Mouse (Mus musculus) layer of hippocampus, adult 2 months (tissue): ENCODE measurements around the gene Synj2. TPM values are rescaled to one million over a fixed set of nuclear protein-coding genes. Genes with fewer than 3 reads are reported as not detected.
A peak's percentile ranks its signal among the peaks of the same experiment; 100 is the strongest.

Source experiments
- DNase-seq, 2 experiments: peaks; one replicate each; pipeline ENCODE4 v3.0.0; 2022; ENCODE audit warnings: low spot score in 2 of 2
- H3K27ac ChIP-seq: fragments of 200-600 bp; 2 replicates; pipeline ENCODE4 v1.8.1; 2022
- H3K4me3 ChIP-seq: fragments of 200-600 bp; 2 replicates; pipeline ENCODE4 v1.8.1; 2022; ENCODE audit warnings: mild to moderate bottlenecking
- CTCF ChIP-seq: fragments of 200-600 bp; conservative IDR thresholded peaks from 2 replicates; pipeline ENCODE4 v1.8.1; 2022; ENCODE audit warnings: antibody characterized with exemption, mild to moderate bottlenecking, moderate library complexity
- total RNA-seq, 2 experiments: library from RNA; stranded (reverse); gene quantifications; 2 replicates each; pipeline ENCODE4 v1.2.3; 2021

Gene Synj2
- total RNA-seq, 2 experiments from 2014 or later = 54.1 to 62.2 TPM

DNA sequence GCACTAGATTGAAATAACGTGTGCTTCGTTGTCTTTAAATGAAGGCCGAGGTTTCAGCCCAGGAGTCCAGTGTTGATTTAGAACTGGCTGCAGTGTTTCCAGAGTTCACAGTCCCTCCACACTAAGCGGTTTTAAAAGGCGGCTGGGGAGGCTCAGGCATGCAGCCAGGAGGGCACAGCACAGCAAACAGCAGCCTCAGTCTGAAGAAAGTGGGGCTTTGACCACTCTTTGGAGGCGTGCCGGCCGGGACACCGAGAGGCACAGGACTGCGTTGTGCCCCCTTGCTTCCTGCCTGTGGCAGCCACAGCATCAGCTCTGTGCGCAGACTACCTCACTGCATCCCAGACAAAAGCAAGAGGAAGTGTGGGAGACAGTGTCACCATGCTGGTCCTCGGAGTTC lies 29.5 kb upstream of the Synj2 start:
- H3K27ac ChIP-seq = peak overlapping the region; percentile 80
- peak; percentile 44 to 61 for DNase-seq
- no peak for TF ChIP-seq CTCF
- no peak overlapping the region for H3K4me3 ChIP-seq

GRCm38 (mm10) chr17:5912797-5913196 lies 28.3 kb upstream of the Synj2 start:
- DNase-seq = no peak
- no peak for TF ChIP-seq CTCF
- H3K4me3 ChIP-seq = no peak overlapping the region
- no peak overlapping the region; the same call in 1 of the 2 replicates for H3K27ac ChIP-seq

- Histone ChIP-seq H3K27ac (peak overlapping the region; percentile 33; the same call in 1 of the 2 replicates), H3K4me3 (no peak overlapping the region)
- TF ChIP-seq CTCF = no peak
- no peak for DNase-seq
Observed at GRCm38 (mm10) chr17:5914217-5914616, 26.9 kb upstream of the Synj2 start.

- Histone ChIP-seq H3K4me3 (no peak overlapping the region), H3K27ac (no peak overlapping the region)
- no peak for TF ChIP-seq CTCF
- no peak for DNase-seq
Observed at GRCm38 (mm10) chr17:5921954-5922353, 19.1 kb upstream of the Synj2 start.

DNA sequence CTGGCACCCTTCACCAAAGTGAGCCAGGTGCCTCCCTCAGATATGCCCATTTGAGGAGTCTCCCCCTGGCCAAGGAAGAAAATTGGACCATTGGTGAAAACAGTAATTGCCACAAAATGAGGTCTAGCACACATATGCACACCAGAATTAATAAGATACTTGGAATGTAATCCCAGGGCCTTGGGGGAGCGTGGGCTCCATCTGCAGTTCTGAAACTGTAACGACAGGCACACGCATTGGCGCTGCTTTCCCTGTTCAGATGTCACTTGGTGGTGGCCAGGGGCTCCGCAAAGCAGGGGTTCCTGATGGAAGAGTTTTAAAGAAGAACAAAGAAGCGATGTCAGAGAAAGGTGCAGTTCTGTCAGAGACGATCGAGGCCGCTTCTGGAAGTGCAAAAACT lies 17.8 kb upstream of the Synj2 start:
- TF ChIP-seq CTCF = peak; percentile 95
- peak; percentile 41 to 59 for DNase-seq
- H3K27ac ChIP-seq = no peak overlapping the region
- no peak overlapping the region for H3K4me3 ChIP-seq

GRCm38 (mm10) chr17:5924238-5924637 lies 16.8 kb upstream of the Synj2 start:
- no peak for TF ChIP-seq CTCF
- H3K4me3 ChIP-seq = no peak overlapping the region
- no peak overlapping the region for H3K27ac ChIP-seq
- DNase-seq = peak in 1 of 2 experiments; percentile 41

GRCm38 (mm10) chr17:5926710-5927109 lies 14.4 kb upstream of the Synj2 start:
- Histone ChIP-seq H3K4me3 (no peak overlapping the region), H3K27ac (peak overlapping the region; percentile 48; the same call in 1 of the 2 replicates)
- no peak for TF ChIP-seq CTCF
- no peak for DNase-seq

- Histone ChIP-seq H3K4me3 (no peak overlapping the region), H3K27ac (no peak overlapping the region)
- DNase-seq = no peak
- no peak for TF ChIP-seq CTCF
Observed at GRCm38 (mm10) chr17:5929031-5929430, 12.0 kb upstream of the Synj2 start.

GRCm38 (mm10) chr17:5932161-5932560 lies 8.9 kb upstream of the Synj2 start:
- H3K4me3 ChIP-seq = no peak overlapping the region
- no peak for TF ChIP-seq CTCF
- no peak for DNase-seq
- H3K27ac ChIP-seq = no peak overlapping the region

- no peak for TF ChIP-seq CTCF
- H3K4me3 ChIP-seq = peak overlapping the region; percentile 42
- no peak overlapping the region for H3K27ac ChIP-seq
- peak; percentile 41 to 44 for DNase-seq
Observed at GRCm38 (mm10) chr17:5934554-5935324, 6.3 kb upstream of the Synj2 start.

GRCm38 (mm10) chr17:5935680-5936079 lies 5.4 kb upstream of the Synj2 start:
- H3K27ac ChIP-seq = no peak overlapping the region
- no peak overlapping the region for H3K4me3 ChIP-seq
- no peak for TF ChIP-seq CTCF
- DNase-seq = no peak

GRCm38 (mm10) chr17:5936276-5936675 lies 4.8 kb upstream of the Synj2 start:
- DNase-seq = no peak
- TF ChIP-seq CTCF = no peak
- H3K27ac ChIP-seq = no peak overlapping the region
- H3K4me3 ChIP-seq = no peak overlapping the region

GRCm38 (mm10) chr17:5937441-5937840 lies 3.6 kb upstream of the Synj2 start:
- no peak overlapping the region for H3K4me3 ChIP-seq
- no peak for DNase-seq
- no peak for TF ChIP-seq CTCF

GRCm38 (mm10) chr17:5939871-5940270 lies 1.2 kb upstream of the Synj2 start:
- no peak for TF ChIP-seq CTCF
- H3K27ac ChIP-seq = no peak overlapping the region
- DNase-seq = no peak
- no peak overlapping the region for H3K4me3 ChIP-seq

More at GRCm38 (mm10) chr17:5937441-5937840, 3.6 kb upstream of the Synj2 start:
- no peak overlapping the region for H3K27ac ChIP-seq
